In genomic region chr17:83324269-83324616, GRCm38 (mm10) we compare ENCODE assay signal across 13 mouse cellular contexts. TPM values are rescaled to one million over a fixed set of nuclear protein-coding genes. Genes with fewer than 3 reads are reported as not detected.
DNase-seq lines count a peak whose midpoint lies in the region; ATAC-seq and TF ChIP-seq lines count a peak whose summit lies in the region.
"Had no signal": no experiment of that assay in that cellular context is flagged by ENCODE, and none has a peak within 500 bp of the region (broad histone marks: within the 10 kb centered on the region; RNA-seq: fewer than 3 reads in every experiment).

No protein-coding gene starts in this region.

- 72% methylated on average over 11 of the region's 11 CpGs for WGBS in heart, embryonic 11.5 days (ENCODE audit: insufficient replicate concordance)
- 70% methylated on average over 11 of the region's 11 CpGs for WGBS in liver, embryonic 16.5 days (ENCODE audit: insufficient replicate concordance)
- WGBS in liver, embryonic 12.5 days (ENCODE audit: insufficient replicate concordance) = 71% methylated on average over 11 of the region's 11 CpGs
- WGBS in embryonic facial prominence, embryonic 14.5 days = 63% methylated on average over 11 of the region's 11 CpGs
- 85% methylated on average over 11 of the region's 11 CpGs for WGBS in midbrain, postnatal 0 days

- intact Hi-C loops in heart, postnatal 14 days (cut with DNase I) = loop anchor here (5.0 kb wide), 1 partner anchor 47 kb away; no protein-coding TSS in a partner anchor

- H3K9ac ChIP-seq in heart, embryonic 11.5 days (ENCODE audit: low read depth, low read length) = 0 out of 2 replicates have a peak overlapping the region, but pooled peaks have one; percentile 28
- H3K9ac ChIP-seq in liver, embryonic 16.5 days (ENCODE audit: low read depth, low read length) = no peak overlapping the region
- H3K9ac ChIP-seq in liver, embryonic 12.5 days = no peak overlapping the region
- H3K9ac ChIP-seq in embryonic facial prominence, embryonic 14.5 days (ENCODE audit: low read depth, low read length) = 0 out of 2 replicates have a peak overlapping the region, but pooled peaks have one; percentile 15
- H3K9ac ChIP-seq in midbrain, postnatal 0 days (replicated peaks; ENCODE audit: low read length, poor library complexity, severe bottlenecking) = no peak overlapping the region
- H3K9ac ChIP-seq: hindbrain, embryonic 12.5 days; liver, embryonic 14.5 days; midbrain, embryonic 15.5 days had no signal

- H3K4me1 ChIP-seq in heart, embryonic 11.5 days (ENCODE audit: control insufficient read depth, insufficient read depth, low read length) = peaks cover 24% of the 10 kb centered on the region
- H3K4me1 ChIP-seq in liver, embryonic 16.5 days (ENCODE audit: control insufficient read depth, low read depth, low read length) = peaks cover 6% of the 10 kb centered on the region
- H3K4me1 ChIP-seq in liver, embryonic 12.5 days = peaks cover 26% of the 10 kb centered on the region
- peaks cover 21% of the 10 kb centered on the region for H3K4me1 ChIP-seq in embryonic facial prominence, embryonic 14.5 days (ENCODE audit: control insufficient read depth, insufficient read depth, low read length)
- H3K4me1 ChIP-seq in midbrain, postnatal 0 days (ENCODE audit: insufficient read depth, low read length) = no peaks in the 10 kb centered on the region

- no peak for TF ChIP-seq CTCF in midbrain, postnatal 0 days (IDR thresholded peaks at IDR 0.05)

- TF ChIP-seq POLR2A in myocyte (IDR thresholded peaks at IDR 0.05; ENCODE audit: insufficient read length, low read depth) = no peak

- no peaks in the 10 kb centered on the region for H3K79me2 ChIP-seq in myocyte (ENCODE audit: control insufficient read depth, insufficient read depth)

- no peak for ATAC-seq in heart, embryonic 11.5 days (replicated peaks; ENCODE audit: insufficient number of reproducible peaks, low FRiP score, low TSS enrichment)
- ATAC-seq in liver, embryonic 16.5 days (ENCODE audit: low read depth) = no peak
- ATAC-seq in liver, embryonic 12.5 days = no peak
- no peak for ATAC-seq in embryonic facial prominence, embryonic 14.5 days (ENCODE audit: low read depth)
- no peak for ATAC-seq in midbrain, postnatal 0 days (ENCODE audit: low FRiP score)
- ATAC-seq: CD4-positive, CD25-positive, alpha-beta regulatory T cell, adult 4 months; midbrain, embryonic 15.5 days had no signal

- no peaks in the 10 kb centered on the region for H3K36me3 ChIP-seq in heart, embryonic 11.5 days (ENCODE audit: control insufficient read depth, insufficient read depth, low read length)
- H3K36me3 ChIP-seq in liver, embryonic 16.5 days (ENCODE audit: control insufficient read depth, insufficient read depth) = no peaks in the 10 kb centered on the region
- no peaks in the 10 kb centered on the region for H3K36me3 ChIP-seq in liver, embryonic 12.5 days
- no peaks in the 10 kb centered on the region for H3K36me3 ChIP-seq in embryonic facial prominence, embryonic 14.5 days (ENCODE audit: control insufficient read depth, insufficient read depth, low read length)
- H3K36me3 ChIP-seq in myocyte (ENCODE audit: control insufficient read depth, insufficient read depth) = no peaks in the 10 kb centered on the region
- H3K36me3 ChIP-seq in midbrain, postnatal 0 days (ENCODE audit: insufficient read depth, low read length) = no peaks in the 10 kb centered on the region
- H3K36me3 ChIP-seq: hindbrain, embryonic 12.5 days; midbrain, embryonic 15.5 days had no signal

- no peak for DNase-seq in heart, postnatal 14 days
- no peak for DNase-seq in embryonic facial prominence, embryonic 14.5 days (ENCODE audit: low spot score)
- no peak for DNase-seq in midbrain, postnatal 0 days (ENCODE audit: low spot score)
- no peak for DNase-seq in MN1 (ENCODE audit: low spot score)
- DNase-seq: cerebellum, adult 9-11 months had no signal

- H3K4me2 ChIP-seq in heart, embryonic 11.5 days = no peak overlapping the region
- H3K4me2 ChIP-seq in liver, embryonic 16.5 days (ENCODE audit: low read depth, low read length) = no peak overlapping the region; the same call in 1 of the 2 replicates
- H3K4me2 ChIP-seq in liver, embryonic 12.5 days = no peak overlapping the region
- 0 out of 2 replicates have a peak overlapping the region, but pooled peaks have one; percentile 56 for H3K4me2 ChIP-seq in embryonic facial prominence, embryonic 14.5 days (ENCODE audit: low read depth, low read length)
- H3K4me2 ChIP-seq in myocyte (ENCODE audit: low read depth) = peak overlapping the region; percentile 79
- H3K4me2 ChIP-seq in midbrain, postnatal 0 days (ENCODE audit: low read depth, low read length, poor library complexity, severe bottlenecking) = no peak overlapping the region
- H3K4me2 ChIP-seq: hindbrain, embryonic 12.5 days; midbrain, embryonic 15.5 days had no signal

- no peaks in the 10 kb centered on the region; the same call in 1 of the 2 replicates for H3K9me3 ChIP-seq in heart, embryonic 11.5 days (replicated peaks; ENCODE audit: control insufficient read depth, low read length)
- H3K9me3 ChIP-seq in liver, embryonic 16.5 days (replicated peaks; ENCODE audit: control insufficient read depth, low read length) = no peaks in the 10 kb centered on the region
- no peaks in the 10 kb centered on the region for H3K9me3 ChIP-seq in liver, embryonic 12.5 days (replicated peaks)
- H3K9me3 ChIP-seq in embryonic facial prominence, embryonic 14.5 days (ENCODE audit: control insufficient read depth, low read length) = peaks cover 4% of the 10 kb centered on the region; the same call in 1 of the 2 replicates
- no peaks in the 10 kb centered on the region for H3K9me3 ChIP-seq in midbrain, postnatal 0 days (ENCODE audit: low read length)
- H3K9me3 ChIP-seq: hindbrain, embryonic 12.5 days; midbrain, embryonic 15.5 days had no signal

- H3ac ChIP-seq in myocyte (ENCODE audit: control insufficient read depth, insufficient read length) = no peak overlapping the region

- H3K4me3 ChIP-seq in heart, embryonic 11.5 days (ENCODE audit: low read depth, low read length) = no peak overlapping the region
- no peak overlapping the region for H3K4me3 ChIP-seq in liver, embryonic 16.5 days (ENCODE audit: low read depth, low read length)
- H3K4me3 ChIP-seq in liver, embryonic 12.5 days = no peak overlapping the region
- no peak overlapping the region for H3K4me3 ChIP-seq in embryonic facial prominence, embryonic 14.5 days (ENCODE audit: low read depth, low read length)
- H3K4me3 ChIP-seq in myocyte = peak overlapping the region; percentile 13
- H3K4me3 ChIP-seq in midbrain, postnatal 0 days (ENCODE audit: low read depth, low read length) = no peak overlapping the region
- H3K4me3 ChIP-seq: hindbrain, embryonic 12.5 days; midbrain, embryonic 15.5 days had no signal

- peak overlapping the region; percentile 36; the same call in 1 of the 2 replicates for H3K27ac ChIP-seq in heart, embryonic 11.5 days (ENCODE audit: low read depth, low read length)
- 0 out of 2 replicates have a peak overlapping the region, but pooled peaks have one; percentile 77 for H3K27ac ChIP-seq in liver, embryonic 16.5 days (ENCODE audit: low read length)
- H3K27ac ChIP-seq in liver, embryonic 12.5 days = no peak overlapping the region
- H3K27ac ChIP-seq in embryonic facial prominence, embryonic 14.5 days (replicated peaks; ENCODE audit: low read depth, low read length) = peak overlapping the region; percentile 85; the same call in 1 of the 2 replicates
- H3K27ac ChIP-seq in midbrain, postnatal 0 days (ENCODE audit: low read depth, low read length) = no peak overlapping the region
- H3K27ac ChIP-seq: hindbrain, embryonic 12.5 days; liver, embryonic 14.5 days; midbrain, embryonic 15.5 days had no signal

- H3K27me3 ChIP-seq in heart, embryonic 11.5 days (ENCODE audit: control insufficient read depth, insufficient read depth, low read length) = no peaks in the 10 kb centered on the region
- no peaks in the 10 kb centered on the region for H3K27me3 ChIP-seq in liver, embryonic 16.5 days (ENCODE audit: control insufficient read depth, insufficient read depth, low read depth, low read length)
- H3K27me3 ChIP-seq in liver, embryonic 12.5 days (replicated peaks) = 0 out of 2 replicates have a peak, but pooled peaks cover 11% of the 10 kb centered on the region
- no peaks in the 10 kb centered on the region for H3K27me3 ChIP-seq in embryonic facial prominence, embryonic 14.5 days (replicated peaks; ENCODE audit: control insufficient read depth, insufficient read depth, low read length)
- H3K27me3 ChIP-seq in myocyte (ENCODE audit: control insufficient read depth, insufficient read depth, insufficient read length) = no peaks in the 10 kb centered on the region
- no peaks in the 10 kb centered on the region for H3K27me3 ChIP-seq in midbrain, postnatal 0 days (ENCODE audit: insufficient read depth, low read length)
- H3K27me3 ChIP-seq: hindbrain, embryonic 12.5 days; midbrain, embryonic 15.5 days had no signal

TF ChIP-seq in myocyte, 11 proteins besides CTCF, POLR2A, EP300 and RAD21:
- TF ChIP-seq MAX (IDR thresholded peaks at IDR 0.05; ENCODE audit: low read depth) (no peak), MYOG (IDR thresholded peaks at IDR 0.05; ENCODE audit: control insufficient read depth in 1 of 3, insufficient read depth in 1 of 3, insufficient read length in 2 of 3, low read depth in 2 of 3) (peak in 1 of 3 experiments; percentile 2), MYOD1 (IDR thresholded peaks at IDR 0.05; ENCODE audit: control insufficient read depth in 1 of 3, insufficient read length in 2 of 3, low read depth in 2 of 3) (peak in 1 of 3 experiments; percentile 28)

RNA-seq across cellular contexts. Expression of gene Eml4, which starts 26.5 kb away (rescaled TPM):
- polyA plus RNA-seq in heart, embryonic 11.5 days (2014; fragmentation: Nextera tagmentation; extraction: Ambion mirVana) = 24.4 and 35.0 TPM in 2 replicates
- 1 to 10 TPM; 8.3 TPM for total RNA-seq in heart, postnatal 14 days (2021)
- polyA plus RNA-seq in liver, embryonic 16.5 days (2015; fragmentation: Nextera tagmentation; extraction: Ambion mirVana) = 4.2 and 4.7 TPM in 2 replicates
- 13.5 and 15.1 TPM in 2 replicates for polyA plus RNA-seq in liver, embryonic 12.5 days (2016; fragmentation: Nextera tagmentation; extraction: Ambion mirVana)
- polyA plus RNA-seq in embryonic facial prominence, embryonic 14.5 days (2014; fragmentation: Nextera tagmentation; extraction: Ambion mirVana) = 35.3 and 40.0 TPM in 2 replicates
- polyA plus RNA-seq in myocyte (2012; fragmentation: generic; extraction: Trizol) = 4.2 TPM
- total RNA-seq in midbrain, postnatal 0 days (2014; rRNA removed) = 51.4 and 56.1 TPM in 2 replicates
- 17.4 and 20.1 TPM in 2 replicates for polyA plus RNA-seq in midbrain, postnatal 0 days (2015; fragmentation: Nextera tagmentation; extraction: Ambion mirVana)

Comparison
In these comparisons a context has a peak if more than half of its experiments do, and no peak if none do; other contexts are left out.
1. H3K27ac ChIP-seq: peak in heart, embryonic 11.5 days (single experiment), liver, embryonic 16.5 days (single experiment) and embryonic facial prominence, embryonic 14.5 days (single experiment); none in liver, embryonic 12.5 days (single experiment) and midbrain, postnatal 0 days (single experiment).
2. H3K4me2 ChIP-seq: peak in embryonic facial prominence, embryonic 14.5 days (single experiment) and myocyte (single experiment); none in heart, embryonic 11.5 days (single experiment), liver, embryonic 16.5 days (single experiment), liver, embryonic 12.5 days (single experiment) and midbrain, postnatal 0 days (single experiment).
3. H3K9ac ChIP-seq: peak in heart, embryonic 11.5 days (single experiment) and embryonic facial prominence, embryonic 14.5 days (single experiment); none in liver, embryonic 16.5 days (single experiment), liver, embryonic 12.5 days (single experiment) and midbrain, postnatal 0 days (single experiment).